Mouse (Mus musculus) G1E (cell line): ENCODE data around the gene Ppcs.

Experiments
- CTCF ChIP-seq: IDR thresholded peaks from 2 replicates; pipeline ENCODE4 v1.5.1; 2012; ENCODE audit warnings: low read depth, low read length, inconsistent platforms, mixed read lengths
- POLR2AphosphoS5 ChIP-seq: IDR thresholded peaks from 2 replicates; pipeline ENCODE4 v1.6.1; 2012; ENCODE audit warnings: low read depth, low read length, inconsistent platforms; ENCODE audit not compliant: insufficient replicate concordance
- TAL1 ChIP-seq: conservative IDR thresholded peaks from 2 replicates; pipeline ENCODE4 v1.6.1; 2012; ENCODE audit warnings: low read depth, low read length, inconsistent platforms, mixed read lengths

GRCm38 (mm10) chr4:119450436-119450835, 28.2 kb upstream of the Ppcs start:
- TF ChIP-seq CTCF (no peak), TAL1 (no peak), POLR2AphosphoS5 (no peak)
